30 mouse cellular contexts compared by ENCODE assay signal in genomic region chr3:14895333-14895732, GRCm38 (mm10). TPM values are rescaled to one million over a fixed set of nuclear protein-coding genes. Genes with fewer than 3 reads are reported as not detected.
"Had no signal": no experiment of that assay in that cellular context is flagged by ENCODE, and none has a peak within 500 bp of the region (broad histone marks: within the 10 kb centered on the region; RNA-seq: fewer than 3 reads in every experiment).

No protein-coding gene starts in this region.

- DNase-seq: heart, postnatal 10 days; heart, postnatal 14 days; heart, postnatal 36 days; heart, postnatal 4 days; kidney, adult 18-20 months; kidney, postnatal 10 days; kidney, postnatal 25 days; kidney, postnatal 36 days; kidney, postnatal 4 days; layer of hippocampus, adult 9-11 months; layer of hippocampus, postnatal 36 days had no signal

- ATAC-seq: hindbrain, embryonic 16.5 days; hindbrain, postnatal 0 days; inflammation-experienced regulatory T-cells, adult 6 months; intestine, embryonic 15.5 days; intestine, embryonic 16.5 days; intestine, postnatal 0 days had no signal

- H3K4me3 ChIP-seq: heart, embryonic 10.5 days; heart, embryonic 12.5 days; heart, embryonic 13.5 days; heart, embryonic 15.5 days; hindbrain, embryonic 10.5 days; hindbrain, embryonic 12.5 days; hindbrain, embryonic 13.5 days; hindbrain, embryonic 15.5 days; intestine, embryonic 15.5 days; kidney, embryonic 15.5 days; layer of hippocampus, adult 2 months; left cerebral cortex, adult 2 months had no signal

- H3K27ac ChIP-seq: heart, embryonic 10.5 days; heart, embryonic 13.5 days; heart, embryonic 15.5 days; hindbrain, embryonic 10.5 days; hindbrain, embryonic 12.5 days; hindbrain, embryonic 13.5 days; hindbrain, embryonic 14.5 days; hindbrain, embryonic 15.5 days; hindbrain, postnatal 0 days; intestine, embryonic 15.5 days; kidney, embryonic 15.5 days; kidney, postnatal 0 days; layer of hippocampus, adult 2 months; left cerebral cortex, adult 2 months had no signal

- H3K27me3 ChIP-seq: heart, embryonic 12.5 days; heart, embryonic 13.5 days; heart, embryonic 15.5 days; hindbrain, embryonic 12.5 days; hindbrain, embryonic 13.5 days; hindbrain, embryonic 15.5 days; intestine, embryonic 15.5 days; kidney, embryonic 15.5 days had no signal

- H3K36me3 ChIP-seq: heart, embryonic 15.5 days; hindbrain, embryonic 10.5 days; hindbrain, embryonic 12.5 days; hindbrain, embryonic 13.5 days; hindbrain, embryonic 15.5 days; intestine, embryonic 15.5 days; kidney, embryonic 15.5 days had no signal

- H3K4me1 ChIP-seq: heart, embryonic 10.5 days; heart, embryonic 12.5 days; heart, embryonic 15.5 days; hindbrain, embryonic 12.5 days; hindbrain, embryonic 13.5 days; hindbrain, embryonic 15.5 days; intestine, embryonic 15.5 days; kidney, embryonic 15.5 days had no signal

RNA-seq across cellular contexts. Expression of gene Car3, which starts 32.0 kb away (rescaled TPM):
- polyA plus RNA-seq: inflammation-experienced regulatory T-cells, adult 6 months had no signal
